Mouse (Mus musculus) liver, embryonic 14.5 days (tissue): ENCODE measurements around the gene Pam. TPM values are rescaled to one million over a fixed set of nuclear protein-coding genes. Genes with fewer than 3 reads are reported as not detected.
A peak's percentile ranks its signal among the peaks of the same experiment; 100 is the strongest.

ENCODE experiments used
- ATAC-seq: fragments of 200-750 bp; cut with Nextera tagmentation; 2 replicates; pipeline ENCODE4 v1.8.0; 2017; ENCODE audit warnings: moderate number of reproducible peaks, mild to moderate bottlenecking, moderate library complexity; ENCODE audit not compliant: insufficient read depth
- DNase-seq, 3 experiments: peaks; one replicate each; pipeline ENCODE4 v3.0.0-alpha.2; 2012 to 2013; ENCODE audit warnings: low read depth in 3 of 3, low spot score in 3 of 3
- H3K27ac ChIP-seq: fragments of 300-500 bp; sonication (generic); 2 replicates; pipeline ENCODE4 v1.5.1; 2014; ENCODE audit warnings: moderate library complexity, mild to moderate bottlenecking, control low read depth, inconsistent platforms
- H3K27me3 ChIP-seq: fragments of 300-500 bp; sonication (generic); 2 replicates; pipeline ENCODE4 v1.6.1; 2014; ENCODE audit warnings: mild to moderate bottlenecking, low read length, moderate library complexity; ENCODE audit not compliant: control insufficient read depth, insufficient read depth
- H3K36me3 ChIP-seq: fragments of 300-500 bp; sonication (generic); replicated peaks from 2 replicates; pipeline ENCODE4 v1.6.1; 2014; ENCODE audit warnings: low read depth; ENCODE audit not compliant: control insufficient read depth, insufficient read depth
- H3K4me1 ChIP-seq, 2 experiments: fragments of 200-500 bp in 1 of 2; fragments of 300-500 bp in 1 of 2; sonication (generic) in 1 of 2; replicated peaks; 2 replicates each; pipeline ENCODE4 v1.6.1; 2012 to 2014; ENCODE audit warnings: antibody characterized with exemption in 1 of 2, inconsistent platforms in 1 of 2, low read length in 1 of 2; ENCODE audit not compliant: control insufficient read depth in 2 of 2, insufficient read depth in 2 of 2
- H3K4me2 ChIP-seq: fragments of 300-500 bp; sonication (generic); 2 replicates; pipeline ENCODE4 v1.6.1; 2014; ENCODE audit warnings: low read depth, mild to moderate bottlenecking, control low read depth, moderate library complexity
- H3K4me3 ChIP-seq, 2 experiments: fragments of 200-500 bp in 1 of 2; fragments of 300-500 bp in 1 of 2; sonication (generic) in 1 of 2; 2 replicates each; pipeline ENCODE4 v1.5.1; 2012 to 2014; ENCODE audit warnings: low read depth in 2 of 2, low read length in 2 of 2, mild to moderate bottlenecking in 2 of 2, control low read depth in 1 of 2, inconsistent platforms in 1 of 2, moderate library complexity in 1 of 2; ENCODE audit not compliant: insufficient read depth in 1 of 2
- H3K9ac ChIP-seq: fragments of 300-500 bp; sonication (generic); replicated peaks from 2 replicates; pipeline ENCODE4 v1.6.1; 2014; ENCODE audit warnings: mild to moderate bottlenecking, control low read depth, moderate library complexity
- H3K9me3 ChIP-seq: fragments of 300-500 bp; sonication (generic); 2 replicates; pipeline ENCODE4 v1.6.1; 2016; ENCODE audit warnings: low read length, mixed read lengths; ENCODE audit not compliant: control insufficient read depth
- CTCF ChIP-seq: IDR thresholded peaks from 2 replicates; pipeline ENCODE4 v1.5.1; 2016; ENCODE audit warnings: antibody characterized with exemption, low read depth, control low read depth
- EP300 ChIP-seq: IDR thresholded peaks from 2 replicates; pipeline ENCODE4 v1.6.1; 2016; ENCODE audit warnings: antibody characterized with exemption, low read depth
- WGBS: fragments of 180-500 bp; shearing (Covaris S2); extraction: QIAGEN DNeasy Blood & Tissue Kit; methylation state at CpG from one replicate; pipeline ENCODE4 v1.1.7; 2014; ENCODE audit not compliant: insufficient replicate concordance; 5-methylcytosine and 5-hydroxymethylcytosine counted together
- polyA plus RNA-seq, 2 experiments: library from polyadenylated mRNA; depleted of rRNA in 1 of 2; stranded (reverse) in 1 of 2; unstranded in 1 of 2; fragments of >200 nt; fragmentation: Nextera tagmentation in 1 of 2; extraction: Ambion mirVana in 1 of 2; gene quantifications; 2 replicates each; pipeline versions ENCODE4 v1.2.1 to v1.2.3; 2012 to 2014

Pam gene
- polyA plus RNA-seq, 2 experiments: 5.1 to 7.6 TPM

GRCm38 (mm10) chr1:97822904-97823303 lies 272.5 kb downstream of the Pam start:
- H3K4me2 ChIP-seq: no peak overlapping the region
- H3K27ac ChIP-seq: no peak overlapping the region
- DNase-seq (no peak), ATAC-seq (no peak)
- H3K4me3 ChIP-seq: no peak overlapping the region
- no peak for TF ChIP-seq CTCF
- no peak for TF ChIP-seq EP300
- H3K9me3 ChIP-seq: no peaks in the 10 kb centered on the region
- no peak overlapping the region for H3K9ac ChIP-seq
- H3K27me3 ChIP-seq: no peaks in the 10 kb centered on the region
- WGBS: 87% methylated on average over 7 of the region's 7 CpGs
- no peaks in the 10 kb centered on the region for H3K36me3 ChIP-seq
- H3K4me1 ChIP-seq: no peaks in the 10 kb centered on the region

- Histone ChIP-seq H3K27me3 (no peaks in the 10 kb centered on the region), H3K9me3 (no peaks in the 10 kb centered on the region), H3K36me3 (no peaks in the 10 kb centered on the region), H3K4me3 (no peak overlapping the region), H3K27ac (no peak overlapping the region), H3K9ac (no peak overlapping the region), H3K4me1 (no peaks in the 10 kb centered on the region), H3K4me2 (no peak overlapping the region)
- TF ChIP-seq EP300 (no peak), CTCF (no peak)
- ATAC-seq (0 out of 2 replicates have a peak, but pooled peaks have one; percentile 23), DNase-seq (peak in 1 of 3 experiments; percentile 2)
- 60% methylated on average over 5 of the region's 5 CpGs for WGBS
Measured at GRCm38 (mm10) chr1:97822203-97822602, 273.2 kb downstream of the Pam start.

- WGBS: 76% methylated on average over 3 of the region's 3 CpGs
- Histone ChIP-seq H3K27ac (no peak overlapping the region), H3K4me3 (no peak overlapping the region), H3K9ac (no peak overlapping the region), H3K27me3 (no peaks in the 10 kb centered on the region), H3K4me2 (no peak overlapping the region), H3K4me1 (no peaks in the 10 kb centered on the region), H3K9me3 (no peaks in the 10 kb centered on the region), H3K36me3 (no peaks in the 10 kb centered on the region)
- DNase-seq (no peak), ATAC-seq (no peak)
- TF ChIP-seq CTCF: no peak
Measured at GRCm38 (mm10) chr1:97821282-97821681, 274.2 kb downstream of the Pam start.

GRCm38 (mm10) chr1:97809255-97809912 lies 286.1 kb downstream of the Pam start:
- whole genome bisulfite sequencing: 26% methylated on average over 2 of the region's 2 CpGs
- Histone ChIP-seq H3K27me3 (no peaks in the 10 kb centered on the region), H3K4me2 (no peak overlapping the region), H3K27ac (no peak overlapping the region), H3K9ac (no peak overlapping the region), H3K36me3 (no peaks in the 10 kb centered on the region), H3K4me1 (no peaks in the 10 kb centered on the region), H3K9me3 (no peaks in the 10 kb centered on the region), H3K4me3 (no peak overlapping the region)
- TF ChIP-seq CTCF (peak; percentile 9; the same call in 1 of the 2 replicates), EP300 (no peak)
- DNase-seq (no peak), ATAC-seq (no peak)

- H3K4me1 ChIP-seq: no peaks in the 10 kb centered on the region
- DNase-seq (no peak), ATAC-seq (no peak)
- H3K27me3 ChIP-seq: no peaks in the 10 kb centered on the region
- no peak overlapping the region for H3K4me2 ChIP-seq
- H3K9ac ChIP-seq: no peak overlapping the region
- H3K27ac ChIP-seq: no peak overlapping the region
- no peak overlapping the region for H3K4me3 ChIP-seq
- H3K36me3 ChIP-seq: no peaks in the 10 kb centered on the region
- H3K9me3 ChIP-seq: no peaks in the 10 kb centered on the region
- no peak for TF ChIP-seq CTCF
- no peak for TF ChIP-seq EP300
Measured at GRCm38 (mm10) chr1:97804520-97804919, 290.9 kb downstream of the Pam start.
